Mouse (Mus musculus) forebrain, postnatal 0 days (tissue): ENCODE data around the gene I0C0044D17Rik. TPM values are rescaled to one million over a fixed set of nuclear protein-coding genes. Genes with fewer than 3 reads are reported as not detected.

Experiments
- ATAC-seq: fragments of 200-750 bp; cut with Nextera tagmentation; 2 replicates; pipeline ENCODE4 v1.8.0; 2017; ENCODE audit warnings: mild to moderate bottlenecking, moderate library complexity
- DNase-seq: peaks from one replicate; pipeline ENCODE4 v3.0.0-alpha.2; 2015
- H3K27ac ChIP-seq: fragments of 300-500 bp; sonication (generic); 2 replicates; pipeline ENCODE4 v1.5.1; 2014; ENCODE audit warnings: low read depth, mild to moderate bottlenecking, antibody characterized with exemption, low read length, moderate library complexity, mixed read lengths
- H3K27me3 ChIP-seq: fragments of 300-500 bp; sonication (generic); 2 replicates; pipeline ENCODE4 v1.6.1; 2014; ENCODE audit warnings: mild to moderate bottlenecking, low read length, mixed read lengths; ENCODE audit not compliant: insufficient read depth
- H3K36me3 ChIP-seq: fragments of 300-500 bp; sonication (generic); 2 replicates; pipeline ENCODE4 v1.6.1; 2014; ENCODE audit warnings: mild to moderate bottlenecking, moderate library complexity; ENCODE audit not compliant: insufficient read depth
- H3K4me1 ChIP-seq: fragments of 300-500 bp; sonication (generic); 2 replicates; pipeline ENCODE4 v1.6.1; 2014; ENCODE audit warnings: antibody characterized with exemption; ENCODE audit not compliant: insufficient read depth
- H3K4me2 ChIP-seq: fragments of 300-500 bp; sonication (generic); 2 replicates; pipeline ENCODE4 v1.6.1; 2014; ENCODE audit warnings: low read depth, mild to moderate bottlenecking, moderate library complexity
- H3K4me3 ChIP-seq: fragments of 300-500 bp; sonication (generic); 2 replicates; pipeline ENCODE4 v1.5.1; 2014; ENCODE audit warnings: low read depth, low read length, mixed read lengths
- H3K9ac ChIP-seq: fragments of 300-500 bp; sonication (generic); 2 replicates; pipeline ENCODE4 v1.6.1; 2014; ENCODE audit warnings: mild to moderate bottlenecking
- H3K9me3 ChIP-seq: fragments of 300-500 bp; sonication (generic); 2 replicates; pipeline ENCODE4 v1.6.1; 2016; ENCODE audit warnings: low read length
- CTCF ChIP-seq: sonication (generic); IDR thresholded peaks from 2 replicates; pipeline ENCODE4 v1.5.1; 2016; ENCODE audit warnings: antibody characterized with exemption, control low read depth, low read depth
- WGBS: fragments of 180-500 bp; shearing (Covaris S2); extraction: QIAGEN DNeasy Blood & Tissue Kit; methylation state at CpG from one replicate; pipeline ENCODE4 v1.1.7; 2014; 5-methylcytosine and 5-hydroxymethylcytosine counted together
- polyA plus RNA-seq: library from polyadenylated mRNA; unstranded; fragments of >200 nt; fragmentation: Nextera tagmentation; extraction: Ambion mirVana; gene quantifications from 2 replicates; pipeline ENCODE4 v1.2.1, GENCODE M21; 2015
- total RNA-seq: library from RNA; depleted of rRNA; stranded (reverse); fragments of >200 nt; gene quantifications from 2 replicates; pipeline ENCODE4 v1.2.3, GENCODE M21; 2014

I0C0044D17Rik gene
- total and polyA plus RNA-seq, 2 experiments from 2014 or later, result not detected

GRCm38 (mm10) chr4:98805291-98806048 lies 18.2 kb downstream of the I0C0044D17Rik start:
- ATAC-seq (no peak), DNase-seq (no peak)
- no peaks in the 10 kb centered on the region for H3K27me3 ChIP-seq
- no peak overlapping the region for H3K9ac ChIP-seq
- 69% methylated on average over 12 of the region's 12 CpGs for WGBS
- H3K9me3 ChIP-seq, result no peaks in the 10 kb centered on the region
- H3K36me3 ChIP-seq, result no peaks in the 10 kb centered on the region
- no peak overlapping the region for H3K4me2 ChIP-seq
- no peak for TF ChIP-seq CTCF
- H3K27ac ChIP-seq, result no peak overlapping the region
- no peak overlapping the region for H3K4me3 ChIP-seq
- no peaks in the 10 kb centered on the region for H3K4me1 ChIP-seq

- no peaks in the 10 kb centered on the region for H3K4me1 ChIP-seq
- H3K27ac ChIP-seq, result no peak overlapping the region
- no peak for ATAC-seq
- H3K9ac ChIP-seq, result no peak overlapping the region
- 81% methylated on average over 7 of the region's 7 CpGs for WGBS
- H3K36me3 ChIP-seq, result no peaks in the 10 kb centered on the region
- H3K4me2 ChIP-seq, result no peak overlapping the region
- no peaks in the 10 kb centered on the region for H3K9me3 ChIP-seq
- no peak for DNase-seq
- no peak overlapping the region for H3K4me3 ChIP-seq
- no peaks in the 10 kb centered on the region for H3K27me3 ChIP-seq
- TF ChIP-seq CTCF, result no peak
These were observed 19.0 kb downstream of the I0C0044D17Rik start for GRCm38 (mm10) chr4:98804476-98805134.

- no peak for TF ChIP-seq CTCF
- Histone ChIP-seq H3K4me1 (no peaks in the 10 kb centered on the region), H3K9me3 (no peaks in the 10 kb centered on the region), H3K9ac (no peak overlapping the region), H3K4me2 (no peak overlapping the region), H3K36me3 (no peaks in the 10 kb centered on the region), H3K4me3 (no peak overlapping the region), H3K27ac (no peak overlapping the region), H3K27me3 (no peaks in the 10 kb centered on the region)
- DNase-seq, result no peak
- no peak for ATAC-seq
- 94% methylated on average over 11 of the region's 11 CpGs for WGBS
These were observed 21.9 kb downstream of the I0C0044D17Rik start for GRCm38 (mm10) chr4:98801775-98802174.

- Histone ChIP-seq H3K36me3 (no peaks in the 10 kb centered on the region), H3K4me1 (no peaks in the 10 kb centered on the region), H3K9me3 (no peaks in the 10 kb centered on the region), H3K27ac (no peak overlapping the region), H3K27me3 (no peaks in the 10 kb centered on the region), H3K4me3 (no peak overlapping the region), H3K9ac (no peak overlapping the region), H3K4me2 (no peak overlapping the region)
- no peak for TF ChIP-seq CTCF
- ATAC-seq, result no peak
- DNase-seq, result peak; percentile 24
- WGBS, result 49% methylated on average over 8 of the region's 8 CpGs
These were observed 22.8 kb downstream of the I0C0044D17Rik start for GRCm38 (mm10) chr4:98800824-98801223.

GRCm38 (mm10) chr4:98796591-98797341 lies 26.9 kb downstream of the I0C0044D17Rik start:
- no peak overlapping the region for H3K9ac ChIP-seq
- no peak overlapping the region for H3K27ac ChIP-seq

GRCm38 (mm10) chr4:98795241-98795640 lies 28.4 kb downstream of the I0C0044D17Rik start:
- WGBS, result 79% methylated on average over 2 of the region's 2 CpGs
- no peak overlapping the region for H3K4me2 ChIP-seq
- H3K4me1 ChIP-seq, result no peaks in the 10 kb centered on the region
- H3K36me3 ChIP-seq, result no peaks in the 10 kb centered on the region
- no peaks in the 10 kb centered on the region for H3K27me3 ChIP-seq
- H3K9ac ChIP-seq, result no peak overlapping the region
- TF ChIP-seq CTCF, result no peak
- no peaks in the 10 kb centered on the region for H3K9me3 ChIP-seq
- no peak for DNase-seq
- ATAC-seq, result no peak
- H3K4me3 ChIP-seq, result no peak overlapping the region
- no peak overlapping the region for H3K27ac ChIP-seq

More at GRCm38 (mm10) chr4:98796591-98797341, 26.9 kb downstream of the I0C0044D17Rik start:
- TF ChIP-seq CTCF, result no peak
- Histone ChIP-seq H3K4me3 (no peak overlapping the region), H3K9me3 (no peaks in the 10 kb centered on the region), H3K27me3 (no peaks in the 10 kb centered on the region), H3K4me1 (no peaks in the 10 kb centered on the region), H3K36me3 (no peaks in the 10 kb centered on the region), H3K4me2 (no peak overlapping the region)
- DNase-seq (peak; percentile 22), ATAC-seq (peak; percentile 65)
- 42% methylated on average over 11 of the region's 11 CpGs for WGBS
